Mouse (Mus musculus) c-Kit-negative CD71-positive TER-119-positive erythroid progenitor cells, embryonic 14.5 days (primary cell): Measurements from ENCODE around the gene Gm35134.
"Not testable (repeated sequence)": the region's sequence is repeated elsewhere in the genome, so short reads cannot be mapped to it uniquely, and the experiment has no call there.

Experiments used
- DNase-seq: peaks from one replicate; pipeline ENCODE4 v3.0.0-alpha.2; 2013; ENCODE audit warnings: low read depth, low spot score

The Gm35134 gene

GRCm38 (mm10) chrY:19112707-19113106, at the start of gene Gm35134:
Gene Gm35134 (plus strand): TSS chrY:19113007.
- DNase-seq, result not testable (repeated sequence)
